Mouse (Mus musculus) ES-E14 (cell line): ENCODE measurements around the gene Cfap57.
"Not testable (repeated sequence)": the region's sequence is repeated elsewhere in the genome, so short reads cannot be mapped to it uniquely, and the experiment has no call there.

Experiments used
- CHD2 ChIP-seq: IDR thresholded peaks from 2 replicates; pipeline ENCODE4 v1.6.1; 2014; ENCODE audit warnings: mild to moderate bottlenecking, low read depth, low read length, inconsistent platforms
- MAFK ChIP-seq: IDR thresholded peaks from 2 replicates; pipeline ENCODE4 v1.6.1; 2014; ENCODE audit warnings: mild to moderate bottlenecking, low read depth, low read length, inconsistent platforms; ENCODE audit not compliant: insufficient read depth

GRCm38 (mm10) chr4:118548130-118548480, 72.5 kb downstream of the Cfap57 start:
- not testable (repeated sequence) for TF ChIP-seq MAFK, CHD2
